Mouse (Mus musculus): ENCODE results near the gene Kctd15.

Kctd15 gene

DNA sequence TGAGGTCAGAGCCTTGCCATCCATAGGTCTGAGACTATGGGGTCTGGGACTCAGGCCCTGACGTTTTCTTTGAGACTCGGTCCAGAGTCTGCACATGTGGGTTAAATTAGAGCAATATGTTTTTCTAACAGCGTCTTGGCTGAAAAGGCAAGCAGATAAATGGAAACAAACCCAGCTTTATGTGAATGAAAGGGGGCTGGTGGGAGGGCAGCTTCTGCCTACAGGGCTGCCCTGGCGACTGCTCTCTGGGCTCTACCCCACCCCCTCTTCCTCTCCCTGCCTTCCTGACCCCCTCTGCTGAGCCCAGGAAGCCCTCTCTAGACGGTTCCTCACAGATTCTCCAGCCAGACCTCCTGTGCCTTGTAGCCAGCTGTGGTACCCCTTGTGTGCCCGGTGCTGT, 46.1 kb downstream of the Kctd15 start:
- TF ChIP-seq GATA4 (IDR thresholded peaks at IDR 0.05; ENCODE audit: insufficient replicate concordance, low read length), result no peak

GRCm38 (mm10) chr7:34607334-34607970, 49.1 kb downstream of the Kctd15 start:
- TF ChIP-seq GATA4 (IDR thresholded peaks at IDR 0.05; ENCODE audit: insufficient replicate concordance, low read length), result no peak

DNA sequence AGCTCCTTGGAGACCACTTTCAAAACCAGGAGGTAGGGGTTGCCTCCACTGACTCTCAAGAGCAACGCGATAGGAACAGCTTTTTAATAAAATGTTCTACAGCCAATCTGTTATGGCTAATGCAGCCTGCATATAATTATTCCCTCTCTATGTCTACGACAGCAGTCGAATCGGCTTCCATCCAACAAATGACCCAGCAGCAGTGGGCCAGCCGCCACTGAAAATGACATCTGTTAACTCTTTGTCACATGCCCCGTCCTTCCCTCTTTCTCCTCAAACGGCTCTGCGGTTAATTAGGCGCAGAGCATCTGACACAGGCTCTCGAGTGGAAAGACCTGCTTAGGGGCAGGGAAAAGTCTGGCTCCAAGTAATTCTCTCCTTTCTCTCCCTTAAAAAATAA, 49.8 kb downstream of the Kctd15 start:
- no peak for TF ChIP-seq GATA4 (IDR thresholded peaks at IDR 0.05; ENCODE audit: insufficient replicate concordance, low read length)

- no peak for TF ChIP-seq GATA4 (IDR thresholded peaks at IDR 0.05; ENCODE audit: insufficient replicate concordance, low read length)
Observed at GRCm38 (mm10) chr7:34606051-34606450, 50.5 kb downstream of the Kctd15 start.

GRCm38 (mm10) chr7:34598576-34598975, 58.0 kb downstream of the Kctd15 start:
- TF ChIP-seq GATA4 (IDR thresholded peaks at IDR 0.05; ENCODE audit: insufficient replicate concordance, low read length), result no peak

DNA sequence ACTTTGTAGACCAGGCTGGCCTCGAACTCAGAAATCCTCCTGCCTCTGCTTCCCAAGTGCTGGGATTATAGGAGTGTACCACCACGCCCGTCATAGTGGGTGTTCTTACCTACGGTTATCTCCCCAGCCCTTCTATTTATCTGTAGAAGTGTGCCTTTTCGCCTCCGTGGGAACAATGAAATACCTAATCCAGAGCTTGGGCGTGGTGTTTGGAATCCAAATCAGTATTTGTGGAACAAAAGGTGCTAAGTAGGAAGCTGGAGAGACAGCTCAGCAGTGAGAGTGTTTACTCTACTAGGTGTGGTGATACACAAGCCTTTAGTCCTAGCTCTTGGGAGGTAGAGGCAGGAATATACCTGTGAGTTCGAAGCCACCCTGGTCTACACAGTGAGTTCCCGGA, 58.5 kb downstream of the Kctd15 start:
- no peak for TF ChIP-seq GATA4 (IDR thresholded peaks at IDR 0.05; ENCODE audit: insufficient replicate concordance, low read length)

DNA sequence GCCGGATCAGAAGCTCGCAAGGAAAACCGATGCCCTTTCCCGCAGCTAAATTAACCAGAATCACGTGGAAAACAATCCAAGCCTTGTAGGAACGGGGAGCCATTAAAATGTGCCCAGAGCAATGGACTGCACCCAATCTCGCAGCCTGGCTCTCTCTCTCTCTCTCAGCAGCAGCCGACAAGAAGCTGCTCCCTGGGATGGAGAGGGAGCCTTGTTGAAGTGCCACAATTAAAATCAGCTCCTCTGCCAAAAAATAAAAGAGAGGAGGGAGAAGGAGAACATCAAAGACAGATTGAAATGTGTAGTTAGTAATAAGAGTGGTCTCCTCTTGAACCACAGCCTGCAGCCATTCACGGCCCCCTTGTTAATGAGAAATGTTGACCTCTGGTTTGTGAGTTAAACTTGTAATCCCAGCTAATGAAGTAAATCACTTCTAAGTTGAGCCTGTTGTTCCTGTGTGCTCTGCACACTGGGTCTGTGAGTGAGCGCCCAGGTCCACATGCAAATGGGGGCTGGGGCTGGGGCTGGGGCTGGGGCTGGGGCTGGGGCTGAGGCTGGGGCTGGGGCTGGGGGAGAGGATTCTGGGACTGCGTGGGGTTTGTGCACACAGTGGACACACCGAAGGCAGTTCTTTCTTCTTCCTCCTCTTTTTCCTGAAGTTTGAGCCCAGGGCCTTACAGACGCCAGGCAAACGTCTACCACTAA, 59.8 kb downstream of the Kctd15 start:
- no peak for TF ChIP-seq GATA4 (IDR thresholded peaks at IDR 0.05; ENCODE audit: insufficient replicate concordance, low read length)

GRCm38 (mm10) chr7:34595307-34595565, 61.3 kb downstream of the Kctd15 start:
- TF ChIP-seq GATA4 (IDR thresholded peaks at IDR 0.05; ENCODE audit: insufficient replicate concordance, low read length), result no peak

DNA sequence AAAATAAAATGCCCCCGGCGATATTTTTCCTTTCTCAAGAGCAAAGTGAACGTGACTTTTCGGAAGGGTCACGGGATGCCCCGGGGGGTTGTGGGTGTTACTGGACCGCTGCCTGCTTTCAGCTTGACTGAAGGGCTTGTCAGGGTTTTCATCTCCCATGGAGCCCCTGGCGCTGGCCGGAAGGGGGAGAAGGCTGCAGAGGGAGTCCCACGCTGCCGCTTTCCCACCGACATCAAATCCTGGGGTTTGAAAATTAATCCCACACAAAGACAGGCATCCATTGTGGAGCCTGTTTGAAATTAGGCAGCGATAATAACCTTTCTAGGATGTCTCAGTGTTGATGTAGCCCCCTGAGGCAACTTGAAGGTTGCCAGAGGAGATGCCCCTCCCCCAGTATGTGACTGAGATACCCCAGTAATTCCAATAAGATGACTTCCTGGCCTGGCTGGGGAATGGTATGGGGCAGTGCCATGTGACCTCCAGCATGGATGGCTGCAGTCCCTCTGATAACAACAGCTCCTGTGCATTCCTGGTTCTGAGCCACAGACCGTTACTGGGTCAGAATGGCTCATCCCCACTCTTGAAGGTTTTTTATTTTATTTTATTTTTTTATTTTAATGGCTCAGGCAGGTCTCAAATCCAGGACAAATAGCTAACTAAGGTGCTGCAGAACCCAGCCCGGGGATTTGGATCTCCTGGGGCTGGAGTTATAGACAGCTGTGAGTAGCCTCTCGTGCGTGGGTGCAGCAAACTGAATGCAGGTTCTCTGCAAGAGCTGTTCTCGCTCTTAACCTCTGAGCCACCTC, 61.8 kb downstream of the Kctd15 start:
- no peak for TF ChIP-seq GATA4 (IDR thresholded peaks at IDR 0.05; ENCODE audit: insufficient replicate concordance, low read length)

GRCm38 (mm10) chr7:34590711-34591110, 65.8 kb downstream of the Kctd15 start:
- no peak for TF ChIP-seq GATA4 (IDR thresholded peaks at IDR 0.05; ENCODE audit: insufficient replicate concordance, low read length)

Measured in liver, adult (tissue).